Comparison of ENCODE assay signal across 8 mouse cellular contexts in the genomic region with DNA sequence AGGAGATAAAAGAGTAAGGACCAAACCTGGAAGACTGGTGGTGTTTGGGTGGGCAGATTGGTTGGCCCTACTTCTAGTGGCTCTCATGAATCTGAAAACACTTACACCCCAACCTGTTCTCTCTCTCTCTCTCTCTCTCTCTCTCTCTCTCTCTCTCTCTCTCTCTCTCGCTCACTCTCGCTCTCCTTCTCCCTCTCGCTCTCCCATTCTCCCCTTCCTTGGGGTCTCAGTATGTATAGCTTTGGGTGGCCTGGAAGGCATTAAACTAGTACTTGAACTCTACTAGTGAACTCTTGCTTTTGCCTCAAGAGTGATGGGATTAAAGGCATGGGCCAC. TPM values are rescaled to one million over a fixed set of nuclear protein-coding genes. Genes with fewer than 3 reads are reported as not detected.
DNase-seq lines count a peak whose midpoint lies in the region; ATAC-seq and TF ChIP-seq lines count a peak whose summit lies in the region.

No protein-coding gene starts in this region.

- H3K9ac ChIP-seq in heart, embryonic 13.5 days, result peak overlapping the region; percentile 86
- H3K9ac ChIP-seq in ES-Bruce4 (ENCODE audit: low read depth, poor library complexity, severe bottlenecking), result peak overlapping the region; percentile 63
- H3K9ac ChIP-seq in forebrain, embryonic 16.5 days (replicated peaks; ENCODE audit: low read depth, low read length), result peak overlapping the region; percentile 76
- peak overlapping the region; percentile 80 for H3K9ac ChIP-seq in liver, postnatal 0 days (replicated peaks)

- intact Hi-C loops in heart, postnatal 10 days (cut with DNase I), result loop anchor here (5.0 kb wide), 1 partner anchor 50 kb away; the partner anchor contains the start of gene Knstrn
- intact Hi-C loops in left cerebral cortex, postnatal 4 days (cut with DNase I), result no loop called here

- no peak for TF ChIP-seq EP300 in ES-Bruce4 (IDR thresholded peaks at IDR 0.05; ENCODE audit: insufficient read depth, low read depth, low read length)
- no peak for TF ChIP-seq EP300 in liver, postnatal 0 days (IDR thresholded peaks at IDR 0.05; ENCODE audit: low read depth)

- no peak for ATAC-seq in heart, embryonic 13.5 days (ENCODE audit: extremely low read depth, insufficient number of reproducible peaks, low FRiP score, low TSS enrichment)
- no peak for ATAC-seq in forebrain, embryonic 16.5 days
- no peak for ATAC-seq in liver, postnatal 0 days

- peaks cover 24% of the 10 kb centered on the region for H3K4me1 ChIP-seq in heart, embryonic 13.5 days
- H3K4me1 ChIP-seq in ES-Bruce4 (ENCODE audit: control insufficient read depth, insufficient read depth, low read length), result no peaks in the 10 kb centered on the region
- H3K4me1 ChIP-seq in forebrain, embryonic 16.5 days (replicated peaks; ENCODE audit: control insufficient read depth, insufficient read depth, low read length), result peaks cover 12% of the 10 kb centered on the region
- H3K4me1 ChIP-seq in liver, postnatal 0 days (ENCODE audit: insufficient read depth), result peaks cover 16% of the 10 kb centered on the region

- no peak for TF ChIP-seq CTCF in ES-Bruce4 (IDR thresholded peaks at IDR 0.05; ENCODE audit: low read depth, low read length)
- no peak for TF ChIP-seq CTCF in liver, postnatal 0 days (IDR thresholded peaks at IDR 0.05; ENCODE audit: low read depth)

- H3K27me3 ChIP-seq in heart, embryonic 13.5 days (replicated peaks), result no peaks in the 10 kb centered on the region
- no peaks in the 10 kb centered on the region for H3K27me3 ChIP-seq in ES-Bruce4 (ENCODE audit: control insufficient read depth, insufficient read depth, low read length, poor library complexity, severe bottlenecking)
- H3K27me3 ChIP-seq in forebrain, embryonic 16.5 days (replicated peaks; ENCODE audit: control insufficient read depth, insufficient read depth, low read length), result no peaks in the 10 kb centered on the region
- no peaks in the 10 kb centered on the region for H3K27me3 ChIP-seq in liver, postnatal 0 days (ENCODE audit: insufficient read depth, low read length)

- H3K4me2 ChIP-seq in heart, embryonic 13.5 days, result peak overlapping the region; percentile 71
- peak overlapping the region; percentile 92 for H3K4me2 ChIP-seq in forebrain, embryonic 16.5 days (ENCODE audit: low read length)
- H3K4me2 ChIP-seq in liver, postnatal 0 days (ENCODE audit: low read depth, low read length), result peak overlapping the region; percentile 91

- 48% methylated on average over 3 of the region's 3 CpGs for WGBS in heart, embryonic 13.5 days
- 0% methylated on average over 1 of the region's 3 CpGs for WGBS in forebrain, embryonic 16.5 days
- WGBS in liver, postnatal 0 days (ENCODE audit: insufficient replicate concordance), result 36% methylated on average over 3 of the region's 3 CpGs

- TF ChIP-seq POLR2A in ES-Bruce4 (IDR thresholded peaks at IDR 0.05; ENCODE audit: insufficient read depth, low read length), result no peak

- no peaks in the 10 kb centered on the region for H3K9me3 ChIP-seq in heart, embryonic 13.5 days
- H3K9me3 ChIP-seq in ES-Bruce4 (replicated peaks; ENCODE audit: control insufficient read depth, insufficient read depth, low read length, poor library complexity, severe bottlenecking), result no peaks in the 10 kb centered on the region
- no peaks in the 10 kb centered on the region for H3K9me3 ChIP-seq in forebrain, embryonic 16.5 days (ENCODE audit: control insufficient read depth, low read length)
- no peaks in the 10 kb centered on the region for H3K9me3 ChIP-seq in liver, postnatal 0 days (ENCODE audit: low read length)

- H3K4me3 ChIP-seq in heart, embryonic 13.5 days, result peak overlapping the region; percentile 72
- H3K4me3 ChIP-seq in ES-Bruce4 (ENCODE audit: low read depth, low read length), result peak overlapping the region; percentile 78
- H3K4me3 ChIP-seq in forebrain, embryonic 16.5 days (replicated peaks; ENCODE audit: low read length), result peak overlapping the region; percentile 78
- peak overlapping the region; percentile 66 for H3K4me3 ChIP-seq in liver, postnatal 0 days (ENCODE audit: low read depth, low read length)

- DNase-seq in heart, postnatal 10 days, result no peak
- no peak for DNase-seq in liver, postnatal 0 days
- DNase-seq in adrenal gland, postnatal 36 days, result no peak
- DNase-seq in left cerebral cortex, postnatal 4 days, result no peak
- DNase-seq in right cerebral cortex, postnatal 25 days, result no peak

- peak overlapping the region; percentile 61 for H3K27ac ChIP-seq in heart, embryonic 13.5 days (replicated peaks)
- H3K27ac ChIP-seq in ES-Bruce4 (ENCODE audit: insufficient read depth, low read length), result no peak overlapping the region
- no peak overlapping the region; the same call in 1 of the 2 replicates for H3K27ac ChIP-seq in forebrain, embryonic 16.5 days (ENCODE audit: low read length)
- H3K27ac ChIP-seq in liver, postnatal 0 days (ENCODE audit: low read depth), result peak overlapping the region; percentile 85

- 0 out of 2 replicates have a peak, but pooled peaks cover 15% of the 10 kb centered on the region for H3K36me3 ChIP-seq in heart, embryonic 13.5 days
- no peaks in the 10 kb centered on the region for H3K36me3 ChIP-seq in ES-Bruce4 (ENCODE audit: control insufficient read depth, insufficient read depth, low read length, poor library complexity, severe bottlenecking)
- H3K36me3 ChIP-seq in forebrain, embryonic 16.5 days (ENCODE audit: control insufficient read depth, insufficient read depth), result no peaks in the 10 kb centered on the region
- no peaks in the 10 kb centered on the region for H3K36me3 ChIP-seq in liver, postnatal 0 days (replicated peaks; ENCODE audit: insufficient read depth, low read length)

RNA-seq across cellular contexts. Expression of gene Ivd, which starts 0.6 kb away (rescaled TPM):
- 69.9 and 75.6 TPM in 2 replicates for polyA plus RNA-seq in heart, embryonic 13.5 days (2015; fragmentation: Nextera tagmentation; extraction: Ambion mirVana)
- 10 to 100 TPM; 96.3 to 98.2 TPM for total RNA-seq in heart, postnatal 10 days (2021)
- polyA plus RNA-seq in ES-Bruce4 (2011; ENCODE audit: insufficient read depth, insufficient read length, low read depth, missing spikeins), result 28.7 and 30.3 TPM in 2 replicates
- 45.2 and 50.4 TPM in 2 replicates for polyA plus RNA-seq in forebrain, embryonic 16.5 days (2015; fragmentation: Nextera tagmentation; extraction: Ambion mirVana)
- polyA plus RNA-seq in liver, postnatal 0 days (2015; fragmentation: Nextera tagmentation; extraction: Ambion mirVana), result 47.0 and 50.4 TPM in 2 replicates
- 100 to 1,000 TPM; 171 to 443 TPM for total RNA-seq in adrenal gland, postnatal 36 days (2021)
- total RNA-seq in left cerebral cortex, postnatal 4 days (2021), result 10 to 100 TPM; 50.7 to 57.6 TPM

RNA-seq across cellular contexts. Expression of gene Bahd1, which starts 37.9 kb away (rescaled TPM):
- polyA plus RNA-seq in heart, embryonic 13.5 days (2015; fragmentation: Nextera tagmentation; extraction: Ambion mirVana), result 2.3 and 3.1 TPM in 2 replicates
- 10 to 100 TPM; 13.4 to 18.4 TPM for total RNA-seq in heart, postnatal 10 days (2021)
- 12.2 and 14.1 TPM in 2 replicates for polyA plus RNA-seq in ES-Bruce4 (2011; ENCODE audit: insufficient read depth, insufficient read length, low read depth, missing spikeins)
- 5.7 and 6.5 TPM in 2 replicates for polyA plus RNA-seq in forebrain, embryonic 16.5 days (2015; fragmentation: Nextera tagmentation; extraction: Ambion mirVana)
- polyA plus RNA-seq in liver, postnatal 0 days (2015; fragmentation: Nextera tagmentation; extraction: Ambion mirVana), result 2.4 and 2.5 TPM in 2 replicates
- 10 to 100 TPM; 40.3 to 42.3 TPM for total RNA-seq in adrenal gland, postnatal 36 days (2021)
- total RNA-seq in left cerebral cortex, postnatal 4 days (2021), result 10 to 100 TPM; 32.3 to 35.6 TPM

RNA-seq across cellular contexts. Expression of gene Knstrn, which starts 48.5 kb away (rescaled TPM):
- 100 and 115 TPM in 2 replicates for polyA plus RNA-seq in heart, embryonic 13.5 days (2015; fragmentation: Nextera tagmentation; extraction: Ambion mirVana)
- 10 to 100 TPM; 16.4 to 19.5 TPM for total RNA-seq in heart, postnatal 10 days (2021)
- polyA plus RNA-seq in ES-Bruce4 (2011; ENCODE audit: insufficient read depth, insufficient read length, low read depth, missing spikeins), result 119 and 127 TPM in 2 replicates
- polyA plus RNA-seq in forebrain, embryonic 16.5 days (2015; fragmentation: Nextera tagmentation; extraction: Ambion mirVana), result 49.6 and 52.6 TPM in 2 replicates
- polyA plus RNA-seq in liver, postnatal 0 days (2015; fragmentation: Nextera tagmentation; extraction: Ambion mirVana), result 28.8 and 31.4 TPM in 2 replicates
- total RNA-seq in adrenal gland, postnatal 36 days (2021), result 1 to 10 TPM; 5.8 to 6.6 TPM
- 1 to 10 TPM; 7.6 to 8.3 TPM for total RNA-seq in left cerebral cortex, postnatal 4 days (2021)

Comparison
In these comparisons a context has a peak if more than half of its experiments do, and no peak if none do; other contexts are left out.
1. H3K27ac ChIP-seq: peak in heart, embryonic 13.5 days (single experiment) and liver, postnatal 0 days (single experiment); none in ES-Bruce4 (single experiment) and forebrain, embryonic 16.5 days (single experiment).
2. Peak in every context shown above with its lines, with median percentiles within 50 percentile points of each other: H3K4me2 ChIP-seq, H3K4me3 ChIP-seq and H3K9ac ChIP-seq.